Mouse (Mus musculus) embryonic stem cell, embryonic (primary cell): ENCODE measurements around the gene Olfr1385.
"Not testable (repeated sequence)": the region's sequence is repeated elsewhere in the genome, so short reads cannot be mapped to it uniquely, and the experiment has no call there.

Experiments used
- CTCF ChIA-PET, 4 experiments: fragments of 300-600 bp in 2 of 4; fragments of 350-600 bp in 2 of 4; sonication (Branson Sonifier 250); formaldehyde crosslinking; loops; one replicate each; lab custom pipeline; 2022; ENCODE audit warnings: inconsistent platforms in 2 of 4; lab: Charles Lee
- POLR2A ChIA-PET, 4 experiments: fragments of 300-600 bp in 2 of 4; fragments of 350-600 bp in 2 of 4; sonication (Branson Sonifier 250); formaldehyde crosslinking; loops; one replicate each; lab custom pipeline; 2022; ENCODE audit warnings: antibody characterized with exemption in 4 of 4, inconsistent platforms in 1 of 4; lab: Charles Lee

Olfr1385 gene

DNA sequence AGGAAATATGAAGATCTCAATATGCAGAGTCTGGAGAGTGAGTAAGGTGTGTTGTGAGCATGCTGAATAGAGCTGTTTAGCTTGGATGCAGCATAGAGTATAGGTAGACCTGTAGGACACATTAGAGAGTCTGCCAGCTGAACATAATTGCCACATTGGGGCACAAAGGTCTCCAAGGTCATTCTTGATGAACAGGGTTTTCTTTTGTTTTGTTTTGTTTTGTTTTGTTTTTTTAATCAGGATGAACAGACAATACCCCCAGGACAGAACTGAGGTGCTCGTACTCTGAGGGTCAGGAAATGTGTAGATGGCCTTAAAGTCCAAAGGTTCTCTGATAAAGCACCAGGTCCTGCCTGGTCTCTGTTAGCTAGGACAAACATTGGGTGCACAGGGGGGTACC, at the start of gene Olfr1385:
TSS of gene Olfr1385 (plus strand) at position 301 of the 400 bp plus-strand sequence.
- CTCF ChIA-PET, POLR2A ChIA-PET: not testable (repeated sequence)

DNA sequence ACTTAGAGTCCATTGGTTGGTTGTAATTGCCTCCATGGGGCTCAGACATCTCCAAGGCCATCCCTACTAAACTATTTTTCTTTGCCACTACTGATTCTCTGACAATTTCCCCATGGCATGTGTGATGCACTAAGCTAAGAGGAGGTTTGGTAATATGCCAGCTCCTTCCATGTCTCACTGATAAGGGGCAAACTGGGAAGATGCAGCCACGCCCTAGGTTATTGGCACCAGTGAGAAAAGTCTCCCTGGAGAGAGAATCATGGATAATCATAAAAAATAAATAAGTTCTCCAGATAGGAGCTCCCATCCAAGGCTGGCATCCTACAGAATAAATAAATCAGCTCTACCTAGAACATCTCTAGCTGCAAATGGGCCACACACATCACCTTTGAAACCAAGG, 33.8 kb upstream of the Olfr1385 start, which contains the start of gene Olfr1387:
TSS of gene Olfr1387 (plus strand) at position 301 of the 400 bp plus-strand sequence.
- ChIA-PET CTCF (no interaction called here), POLR2A (no interaction called here)

DNA sequence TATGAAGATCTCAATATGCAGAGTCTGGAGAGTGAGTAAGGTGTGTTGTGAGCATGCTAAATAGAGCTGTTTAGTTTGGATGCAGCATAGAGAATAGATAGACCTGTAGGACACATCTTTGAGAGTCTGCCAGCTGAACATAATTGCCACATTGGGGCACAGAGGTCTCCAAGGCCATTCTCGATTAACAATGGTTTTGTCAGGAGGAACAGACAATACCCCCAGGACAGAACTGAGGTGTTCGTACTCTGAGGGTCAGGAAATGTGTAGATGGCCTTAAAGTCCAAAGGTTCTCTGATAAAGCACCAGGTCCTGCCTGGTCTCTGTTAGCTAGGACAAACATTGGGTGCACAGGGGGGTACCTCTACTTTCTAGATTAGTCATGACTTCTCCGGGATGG, 24.1 kb upstream of the Olfr1385 start, which contains the start of gene Olfr1386:
TSS of gene Olfr1386 (plus strand) at position 301 of the 400 bp plus-strand sequence.
- POLR2A ChIA-PET, CTCF ChIA-PET: not testable (repeated sequence)

DNA sequence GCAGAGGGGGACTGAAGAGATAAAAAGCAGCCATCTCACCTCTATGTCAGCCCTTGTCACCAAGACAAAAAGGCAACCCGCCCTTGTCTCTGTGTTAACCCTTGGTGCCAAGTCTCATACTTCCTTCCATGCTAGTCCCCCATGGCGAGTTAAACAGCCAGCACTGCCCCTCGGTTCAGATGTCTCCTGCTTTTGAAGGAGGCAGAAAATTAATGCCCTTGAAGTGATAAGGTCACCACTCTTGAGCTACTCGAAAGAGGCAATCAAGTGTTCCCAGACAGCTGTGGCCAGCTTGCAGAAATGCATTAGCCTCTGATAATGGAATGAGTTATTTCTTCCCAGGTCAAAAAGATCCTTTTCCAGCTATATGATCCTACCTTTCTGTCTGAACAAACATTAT, 2.9 kb upstream of the Olfr1385 start:
- POLR2A ChIA-PET, result no interaction called here
- CTCF ChIA-PET, result no interaction called here

DNA sequence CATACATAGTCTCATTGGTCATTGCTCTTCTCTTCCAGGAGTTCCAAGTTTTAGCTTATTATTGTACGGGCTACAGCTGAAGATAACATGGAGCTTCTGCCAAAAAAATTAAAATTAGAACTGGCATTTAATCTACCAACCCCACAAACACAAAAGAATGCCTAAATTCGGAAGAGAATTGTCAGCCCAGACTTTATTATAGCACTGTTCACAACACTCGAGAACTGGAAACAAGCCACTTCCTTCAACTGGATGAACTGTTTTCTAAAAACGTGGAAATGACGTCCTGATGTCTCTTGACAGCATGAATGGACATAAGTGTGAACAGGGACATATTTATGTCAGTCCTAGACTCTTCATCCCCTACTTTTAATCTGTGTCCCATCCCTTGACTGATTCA, 29.2 kb downstream of the Olfr1385 start:
- ChIA-PET CTCF (no interaction called here), POLR2A (no interaction called here)

DNA sequence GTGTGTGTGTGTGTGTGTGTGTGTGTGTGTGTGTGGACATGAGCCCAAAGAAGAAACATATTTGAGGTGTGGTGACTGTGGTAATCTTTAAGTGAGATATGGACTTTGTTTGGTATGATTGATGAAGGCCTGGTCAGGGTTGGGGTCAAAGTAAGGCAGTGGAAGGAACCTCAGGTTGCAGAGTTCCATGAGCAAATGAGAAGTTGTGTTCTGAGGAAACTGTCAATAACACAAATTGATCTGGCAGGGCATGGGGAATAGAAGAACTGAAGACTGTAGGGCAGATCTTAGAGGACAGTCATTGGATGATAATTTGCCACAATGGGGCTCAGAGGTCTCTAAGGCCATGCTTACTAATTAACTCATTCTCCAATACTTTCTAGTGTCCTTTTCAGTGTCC, 30.5 kb downstream of the Olfr1385 start, which contains the start of gene Olfr1383:
TSS of gene Olfr1383 (plus strand) at position 301 of the 400 bp plus-strand sequence.
- ChIA-PET CTCF (no interaction called here), POLR2A (interaction anchor here in 1 of 4 experiments (0.6 kb wide), 1 partner anchor 55 kb away, joined by 3 read pairs; no protein-coding TSS in a partner anchor)

DNA sequence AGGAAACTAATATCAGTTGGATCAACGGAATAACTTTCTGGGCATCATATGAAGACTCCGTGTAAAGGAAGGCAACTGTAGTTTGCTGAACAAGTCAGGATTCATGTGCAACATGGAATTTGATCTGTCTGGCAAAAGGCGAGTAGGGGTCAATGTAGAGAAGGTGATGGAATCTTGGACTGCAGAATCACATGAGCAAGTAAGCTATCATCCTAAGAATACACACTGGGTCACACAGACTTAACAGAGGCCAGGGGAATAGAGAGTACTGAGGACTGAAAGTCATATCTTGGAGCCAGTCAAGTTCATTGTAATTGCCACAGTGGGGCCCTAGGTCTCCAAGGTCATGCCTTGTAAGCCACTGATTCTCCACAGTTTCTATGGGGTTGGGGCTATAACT, 39.1 kb downstream of the Olfr1385 start, which contains the start of gene Olfr1382:
TSS of gene Olfr1382 (plus strand) at position 301 of the 400 bp plus-strand sequence.
- CTCF ChIA-PET, result no interaction called here
- POLR2A ChIA-PET, result no interaction called here

DNA sequence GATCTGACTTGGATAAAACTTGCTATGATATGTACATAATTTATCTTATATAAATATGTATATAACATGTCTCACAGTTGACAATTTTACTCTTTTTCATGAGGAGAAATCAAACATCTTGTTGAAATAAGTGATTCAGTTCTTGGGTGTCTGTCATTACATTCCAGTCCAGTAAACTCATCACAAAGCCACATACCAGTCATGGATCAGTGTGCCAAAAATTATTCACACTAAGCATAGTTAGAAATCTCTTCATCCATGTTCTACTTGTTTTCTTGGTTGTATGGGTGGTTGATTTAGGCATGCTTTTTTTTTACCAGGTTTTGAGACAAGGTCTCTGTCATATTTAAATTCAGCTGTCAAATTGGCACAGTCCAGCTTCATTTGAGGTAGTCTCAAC, 43.9 kb downstream of the Olfr1385 start:
- ChIA-PET CTCF (no interaction called here), POLR2A (interaction anchor here in 1 of 4 experiments (0.6 kb wide), 1 partner anchor 1034 kb away, joined by 3 read pairs; no protein-coding TSS in a partner anchor)

DNA sequence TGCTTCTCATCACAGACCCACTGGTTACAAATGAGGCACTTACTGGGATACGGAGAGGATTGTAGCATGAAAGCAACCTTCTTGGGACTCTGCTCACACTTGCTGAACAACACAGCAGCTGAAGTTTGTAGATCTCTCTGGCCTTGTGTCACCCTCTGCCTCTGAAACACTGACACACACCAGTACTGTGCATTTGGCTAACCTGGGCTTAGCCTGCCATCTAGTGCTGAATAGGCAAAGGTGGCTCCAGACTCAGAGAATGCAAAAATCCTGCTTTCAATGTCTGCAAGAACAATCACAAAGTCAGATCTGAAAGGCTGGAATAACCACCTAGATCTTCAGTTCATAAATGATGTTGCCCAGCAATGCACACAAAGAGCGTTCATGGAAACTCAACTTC, 47.8 kb downstream of the Olfr1385 start:
- POLR2A ChIA-PET, CTCF ChIA-PET: not testable (repeated sequence)

DNA sequence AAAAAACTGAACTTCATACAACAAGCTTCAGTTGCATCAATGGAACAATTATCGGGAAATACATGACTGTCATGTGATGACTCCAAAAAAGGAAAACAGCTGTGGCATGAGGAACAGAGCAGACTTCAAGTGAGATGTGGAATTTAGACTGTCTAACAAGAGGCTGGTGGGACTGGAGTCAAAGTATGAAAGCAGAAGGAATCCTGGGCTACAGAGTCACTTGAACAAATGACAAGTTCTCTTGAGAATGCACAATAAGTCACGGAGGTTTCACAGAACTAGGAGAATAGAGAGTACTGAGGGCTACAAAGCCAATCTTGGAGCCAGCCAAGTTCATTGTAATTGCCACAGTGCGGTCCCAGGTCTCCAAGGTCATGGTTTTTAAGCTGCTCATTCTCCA, 54.3 kb downstream of the Olfr1385 start, which contains the start of gene Olfr1381:
TSS of gene Olfr1381 (plus strand) at position 301 of the 400 bp plus-strand sequence.
- CTCF ChIA-PET, result not testable (repeated sequence)
- POLR2A ChIA-PET, result interaction anchor here in 1 of 4 experiments (0.6 kb wide), 1 partner anchor 403 kb away, joined by 15 read pairs; no protein-coding TSS in a partner anchor
